Mouse (Mus musculus) erythroblast, embryonic 14.5 days (primary cell): ENCODE data around the gene Cabp2. TPM values are rescaled to one million over a fixed set of nuclear protein-coding genes. Genes with fewer than 3 reads are reported as not detected.

Source experiments
- H3K27me3 ChIP-seq: 2 replicates; pipeline ENCODE4 v1.6.1; 2012; ENCODE audit warnings: inconsistent platforms; ENCODE audit not compliant: control insufficient read depth
- H3K36me3 ChIP-seq: 2 replicates; pipeline ENCODE4 v1.6.1; 2012; ENCODE audit warnings: mild to moderate bottlenecking, inconsistent platforms; ENCODE audit not compliant: control insufficient read depth
- H3K4me1 ChIP-seq: 2 replicates; pipeline ENCODE4 v1.6.1; 2012; ENCODE audit warnings: inconsistent platforms; ENCODE audit not compliant: control insufficient read depth
- H3K4me3 ChIP-seq: replicated peaks from 2 replicates; pipeline ENCODE3; 2012; ENCODE audit warnings: moderate library complexity, mild to moderate bottlenecking, inconsistent platforms
- H3K9me3 ChIP-seq: 2 replicates; pipeline ENCODE4 v1.6.1; 2012; ENCODE audit warnings: low read length, inconsistent platforms, mixed read lengths; ENCODE audit not compliant: control insufficient read depth
- GATA1 ChIP-seq: IDR thresholded peaks from 2 replicates; pipeline ENCODE4 v1.6.1; 2012; ENCODE audit warnings: low read length, inconsistent platforms, mixed read lengths
- TAL1 ChIP-seq: IDR thresholded peaks from 3 replicates; pipeline ENCODE4 v1.6.1; 2012; ENCODE audit warnings: low read length, inconsistent platforms, mixed read lengths
- polyA plus RNA-seq: library from polyadenylated mRNA; stranded (reverse); fragments of >175 nt; gene quantifications from 2 replicates; pipeline ENCODE4 v1.2.3, GENCODE M21; 2012

The Cabp2 gene
- polyA plus RNA-seq, 1 experiment = not detected

GRCm38 (mm10) chr19:4089128-4089527 lies 7.8 kb downstream of the Cabp2 start:
- TF ChIP-seq TAL1 (no peak), GATA1 (no peak)
- Histone ChIP-seq H3K27me3 (peaks cover 38% of the 10 kb centered on the region), H3K4me3 (no peak overlapping the region), H3K4me1 (peaks cover 23% of the 10 kb centered on the region), H3K36me3 (no peaks in the 10 kb centered on the region), H3K9me3 (no peaks in the 10 kb centered on the region)

GRCm38 (mm10) chr19:4090446-4090845 lies 9.1 kb downstream of the Cabp2 start:
- H3K4me1 ChIP-seq = peaks cover 14% of the 10 kb centered on the region
- peaks cover 32% of the 10 kb centered on the region for H3K27me3 ChIP-seq
- no peak for TF ChIP-seq TAL1
- TF ChIP-seq GATA1 = no peak
- no peak overlapping the region for H3K4me3 ChIP-seq
- H3K36me3 ChIP-seq = no peaks in the 10 kb centered on the region
- H3K9me3 ChIP-seq = no peaks in the 10 kb centered on the region

DNA sequence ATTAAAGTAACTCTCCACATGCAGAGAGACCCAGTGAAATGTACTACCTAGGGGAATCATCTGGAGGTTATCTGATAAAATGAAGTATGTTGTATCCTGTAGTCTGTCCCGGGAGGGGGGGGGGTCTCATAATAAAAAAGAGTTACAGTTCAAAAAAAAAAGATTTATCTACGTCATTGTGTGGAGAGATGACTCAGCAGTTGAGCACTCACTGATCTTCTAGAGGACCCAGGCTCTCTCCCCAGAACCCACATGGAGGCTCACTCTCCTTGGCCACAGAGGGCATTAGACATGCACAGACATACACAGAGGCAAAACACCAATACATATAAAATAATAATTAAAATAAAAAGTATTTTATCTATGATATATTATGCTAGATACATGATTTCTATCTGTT lies 10.0 kb downstream of the Cabp2 start:
- H3K36me3 ChIP-seq = no peaks in the 10 kb centered on the region
- peaks cover 25% of the 10 kb centered on the region for H3K27me3 ChIP-seq
- no peak overlapping the region for H3K4me3 ChIP-seq
- TF ChIP-seq GATA1 = no peak
- TF ChIP-seq TAL1 = no peak
- H3K9me3 ChIP-seq = no peaks in the 10 kb centered on the region
- peaks cover 21% of the 10 kb centered on the region for H3K4me1 ChIP-seq

DNA sequence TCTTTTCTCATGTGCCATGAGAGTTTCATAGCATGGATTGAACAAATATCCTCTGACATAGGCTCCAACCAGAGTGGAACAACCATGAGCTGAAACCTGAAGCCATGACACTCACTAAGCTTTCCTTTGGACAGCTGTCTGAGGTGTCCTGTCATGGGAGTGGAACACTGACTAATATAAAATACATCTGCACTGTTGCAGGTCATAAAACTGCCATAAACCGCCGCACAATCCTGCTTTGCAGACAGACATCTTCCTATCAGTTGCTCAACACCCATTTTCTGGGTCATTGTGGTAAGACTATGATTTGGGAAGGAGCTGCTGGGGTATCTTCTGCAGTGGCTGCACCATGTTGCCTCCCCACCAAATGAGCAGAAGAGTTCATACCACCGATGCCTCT lies 11.4 kb downstream of the Cabp2 start:
- H3K9me3 ChIP-seq = no peaks in the 10 kb centered on the region
- H3K4me1 ChIP-seq = peaks cover 32% of the 10 kb centered on the region
- no peaks in the 10 kb centered on the region for H3K36me3 ChIP-seq
- H3K4me3 ChIP-seq = no peak overlapping the region
- TF ChIP-seq TAL1 (no peak), GATA1 (no peak)
- H3K27me3 ChIP-seq = peaks cover 20% of the 10 kb centered on the region

- H3K4me3 ChIP-seq = no peak overlapping the region
- H3K4me1 ChIP-seq = peaks cover 35% of the 10 kb centered on the region
- H3K27me3 ChIP-seq = peaks cover 13% of the 10 kb centered on the region
- no peak for TF ChIP-seq GATA1
- H3K9me3 ChIP-seq = no peaks in the 10 kb centered on the region
- H3K36me3 ChIP-seq = peaks cover 10% of the 10 kb centered on the region
Measured at GRCm38 (mm10) chr19:4093772-4094171, 12.4 kb downstream of the Cabp2 start.

DNA sequence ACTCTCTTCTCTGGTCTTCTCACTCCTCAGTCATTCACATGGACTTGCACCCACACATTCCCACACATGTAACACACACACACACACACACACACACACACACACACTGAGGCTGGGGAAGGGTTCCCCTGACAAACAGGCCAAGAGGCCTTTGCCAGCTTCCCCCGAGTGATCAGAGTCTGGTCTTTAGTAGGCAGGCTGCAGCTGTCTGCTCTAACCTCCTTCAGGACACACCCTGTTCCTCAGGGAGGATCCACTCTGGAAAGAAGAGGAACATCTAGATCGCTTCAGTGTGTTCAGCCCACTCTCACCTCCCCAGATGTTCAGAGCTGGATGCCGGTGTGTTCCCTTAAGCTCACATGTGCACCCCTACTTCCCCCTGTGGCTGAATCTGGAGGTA lies 13.0 kb downstream of the Cabp2 start:
- Histone ChIP-seq H3K9me3 (no peaks in the 10 kb centered on the region), H3K36me3 (peaks cover 14% of the 10 kb centered on the region), H3K27me3 (peaks cover 7% of the 10 kb centered on the region), H3K4me3 (no peak overlapping the region), H3K4me1 (peaks cover 41% of the 10 kb centered on the region)
- TF ChIP-seq GATA1 = no peak
- TF ChIP-seq TAL1 = no peak

GRCm38 (mm10) chr19:4094774-4095303 lies 13.5 kb downstream of the Cabp2 start:
- Histone ChIP-seq H3K36me3 (peaks cover 14% of the 10 kb centered on the region), H3K9me3 (no peaks in the 10 kb centered on the region), H3K4me1 (peaks cover 45% of the 10 kb centered on the region), H3K27me3 (peaks cover 9% of the 10 kb centered on the region), H3K4me3 (no peak overlapping the region)
- TF ChIP-seq GATA1 = no peak
- TF ChIP-seq TAL1 = no peak

DNA sequence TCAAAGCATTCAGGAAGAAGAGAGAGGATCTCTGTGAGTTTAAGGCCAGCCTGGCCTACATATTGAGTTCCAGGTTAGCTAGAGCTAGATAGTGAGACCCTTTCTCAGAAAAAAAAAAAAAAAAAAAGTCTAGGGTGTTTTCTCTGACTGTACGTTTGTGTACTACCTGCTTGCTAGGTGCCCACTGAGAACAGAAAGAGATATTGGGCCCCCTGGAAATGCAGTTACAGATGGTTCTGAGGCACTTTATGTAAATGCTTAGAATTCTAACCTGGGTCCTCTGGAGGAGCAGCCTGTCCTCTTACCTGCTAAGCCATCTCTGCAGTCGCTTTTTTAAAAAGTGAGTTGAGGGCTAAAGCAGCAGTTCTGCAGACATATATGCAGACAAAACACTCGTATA lies 14.4 kb downstream of the Cabp2 start:
- Histone ChIP-seq H3K4me1 (peaks cover 55% of the 10 kb centered on the region), H3K4me3 (peak overlapping the region; percentile 83)

DNA sequence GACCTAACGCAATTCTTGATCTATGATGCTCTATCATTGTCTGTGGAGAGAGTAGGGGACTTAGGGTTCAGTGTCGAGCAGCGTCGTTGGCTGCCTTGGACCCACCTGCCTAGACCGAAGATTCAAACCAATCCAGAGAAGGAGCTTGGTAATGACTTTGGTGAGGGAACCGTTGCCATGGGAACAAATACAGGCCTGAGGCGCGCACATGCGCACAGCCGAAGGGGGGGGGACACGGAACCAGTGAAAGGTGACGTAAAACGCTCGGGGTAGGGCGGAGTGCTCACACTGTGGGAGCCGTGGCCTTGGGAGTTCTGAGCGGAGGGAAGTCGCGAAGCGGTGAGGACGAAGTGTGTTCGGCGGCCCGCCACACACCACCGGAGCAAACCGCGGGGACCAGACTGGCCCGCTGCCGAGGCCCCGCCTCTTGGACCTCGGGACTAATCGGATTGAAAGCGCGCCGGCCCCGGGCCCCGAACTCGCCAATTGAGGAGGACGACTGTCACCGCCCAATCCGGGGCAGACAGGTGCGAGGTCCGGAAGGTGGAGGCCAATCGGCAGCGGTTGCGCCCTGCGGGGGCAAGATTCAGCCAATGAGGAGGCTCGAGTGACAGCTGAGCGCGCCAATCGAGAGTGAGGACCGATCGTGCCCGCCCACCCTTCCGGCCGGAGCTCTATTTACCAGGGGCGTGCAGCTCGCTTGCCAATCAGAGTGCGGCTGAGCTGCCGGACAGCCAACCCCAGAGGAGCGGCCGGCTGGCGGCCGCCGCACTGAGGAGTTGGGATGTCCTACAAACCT lies 15.5 kb downstream of the Cabp2 start, which contains the start of gene Cdk2ap2:
TSS of gene Cdk2ap2 (plus strand) at position 541 of the 799 bp plus-strand sequence.
- Histone ChIP-seq H3K36me3 (peaks cover 14% of the 10 kb centered on the region), H3K9me3 (peaks cover 8% of the 10 kb centered on the region; the same call in 1 of the 2 replicates), H3K4me1 (peaks cover 58% of the 10 kb centered on the region), H3K27me3 (peaks cover 24% of the 10 kb centered on the region), H3K4me3 (peak within 1 kb of the TSS; percentile 83)
- no peak for TF ChIP-seq GATA1

More for the DNA sequence above, 14.4 kb downstream of the Cabp2 start:
- TF ChIP-seq GATA1 (no peak), TAL1 (no peak)
- Histone ChIP-seq H3K36me3 (peaks cover 14% of the 10 kb centered on the region), H3K9me3 (peaks cover 5% of the 10 kb centered on the region; the same call in 1 of the 2 replicates), H3K27me3 (peaks cover 14% of the 10 kb centered on the region)
